Mouse (Mus musculus) WW6 (cell line): ENCODE data around the gene Fam240a.

Experiments
- DNase-seq: peaks from one replicate; pipeline ENCODE4 v3.0.0-alpha.2; 2013; ENCODE audit warnings: low read depth, low spot score

The Fam240a gene

DNA sequence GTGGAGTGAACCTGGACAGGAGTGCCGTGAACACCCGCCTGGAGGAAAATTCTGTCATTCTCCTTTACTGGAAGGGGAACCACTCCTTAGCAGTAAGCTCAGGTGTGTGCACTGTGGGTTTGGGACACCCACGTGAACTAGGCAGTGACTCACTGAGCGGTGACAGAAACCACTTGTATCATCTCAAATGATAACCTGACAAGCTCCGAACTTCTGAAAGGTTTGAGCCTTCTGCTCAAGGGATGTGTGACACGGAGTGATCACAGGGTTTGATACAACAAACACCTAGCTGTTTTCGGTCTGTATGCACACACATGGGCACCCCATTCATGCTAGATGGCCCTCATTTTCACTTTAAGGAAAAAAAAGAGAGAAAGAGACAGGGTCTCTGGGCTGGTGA lies at the start of gene Fam240a:
Fam240a (minus strand) TSS at position 76 of the 400 bp plus-strand sequence.
- DNase-seq: no peak

GRCm38 (mm10) chr9:110965910-110966231 lies 49.2 kb upstream of the Fam240a start:
- DNase-seq: no peak

GRCm38 (mm10) chr9:110965062-110965909 lies 48.6 kb upstream of the Fam240a start:
- DNase-seq: peak; percentile 53

- no peak for DNase-seq
Measured at GRCm38 (mm10) chr9:110963566-110964115, 47.0 kb upstream of the Fam240a start.

DNA sequence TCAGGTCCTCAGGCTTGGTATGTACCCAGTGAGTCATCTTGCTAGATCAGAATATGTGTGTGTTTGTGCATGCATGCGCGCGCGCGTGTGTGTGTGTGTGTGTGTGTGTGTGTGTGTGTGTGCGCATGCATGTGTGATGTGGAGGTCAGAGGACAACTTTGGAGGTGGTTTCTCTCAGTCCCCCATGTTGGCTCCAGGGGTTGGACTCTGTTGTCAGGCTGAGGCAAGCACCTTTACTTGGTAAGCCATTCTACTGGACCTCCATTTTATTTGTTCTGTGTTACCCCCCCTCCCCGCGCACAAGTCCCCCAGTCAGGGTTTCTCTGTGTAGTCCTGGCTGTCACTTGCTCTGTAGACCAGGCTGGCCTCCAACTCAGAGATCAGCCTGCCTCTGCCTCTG lies 44.7 kb upstream of the Fam240a start:
- no peak for DNase-seq

- DNase-seq: no peak
Measured at GRCm38 (mm10) chr9:110960230-110961149, 43.8 kb upstream of the Fam240a start.

- DNase-seq: no peak
Measured at GRCm38 (mm10) chr9:110959669-110960068, 43.0 kb upstream of the Fam240a start.

- DNase-seq: no peak
Measured at GRCm38 (mm10) chr9:110955962-110956361, 39.3 kb upstream of the Fam240a start.

DNA sequence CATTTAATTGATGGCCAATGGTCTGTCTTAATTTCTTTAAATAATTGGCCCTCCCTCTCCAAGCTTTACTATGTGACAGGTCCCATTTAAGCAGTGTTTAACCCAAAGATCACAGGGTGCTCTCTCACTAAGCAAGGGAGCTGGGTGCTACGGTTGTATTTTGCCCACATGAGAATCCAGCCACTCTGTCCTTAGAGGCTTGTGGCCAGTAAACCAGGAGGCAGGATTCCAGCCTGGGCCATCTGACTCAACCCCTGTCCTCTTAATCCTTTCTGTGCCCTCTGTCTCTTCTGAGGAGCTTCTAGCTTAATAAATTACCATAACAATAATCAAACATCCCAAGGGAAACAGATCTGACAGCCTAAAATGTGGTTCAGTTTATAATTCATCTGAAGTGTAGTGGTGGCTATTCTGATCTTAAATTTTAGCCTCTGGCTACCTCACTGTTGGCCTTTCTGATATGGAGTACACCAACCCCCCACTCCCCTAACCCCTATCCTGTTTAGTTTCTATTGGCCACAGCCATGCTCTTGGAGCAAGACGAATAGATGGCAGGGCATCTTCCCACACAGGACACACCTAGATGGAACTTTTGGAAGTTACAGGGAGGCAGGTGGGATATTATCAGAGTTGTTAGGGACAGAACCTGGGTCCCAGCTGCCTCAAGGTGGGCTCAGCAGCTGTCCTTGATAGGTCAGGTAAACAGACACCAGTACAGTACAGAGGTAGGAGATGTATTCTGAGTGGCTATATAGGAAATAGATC lies 38.2 kb upstream of the Fam240a start:
- no peak for DNase-seq

DNA sequence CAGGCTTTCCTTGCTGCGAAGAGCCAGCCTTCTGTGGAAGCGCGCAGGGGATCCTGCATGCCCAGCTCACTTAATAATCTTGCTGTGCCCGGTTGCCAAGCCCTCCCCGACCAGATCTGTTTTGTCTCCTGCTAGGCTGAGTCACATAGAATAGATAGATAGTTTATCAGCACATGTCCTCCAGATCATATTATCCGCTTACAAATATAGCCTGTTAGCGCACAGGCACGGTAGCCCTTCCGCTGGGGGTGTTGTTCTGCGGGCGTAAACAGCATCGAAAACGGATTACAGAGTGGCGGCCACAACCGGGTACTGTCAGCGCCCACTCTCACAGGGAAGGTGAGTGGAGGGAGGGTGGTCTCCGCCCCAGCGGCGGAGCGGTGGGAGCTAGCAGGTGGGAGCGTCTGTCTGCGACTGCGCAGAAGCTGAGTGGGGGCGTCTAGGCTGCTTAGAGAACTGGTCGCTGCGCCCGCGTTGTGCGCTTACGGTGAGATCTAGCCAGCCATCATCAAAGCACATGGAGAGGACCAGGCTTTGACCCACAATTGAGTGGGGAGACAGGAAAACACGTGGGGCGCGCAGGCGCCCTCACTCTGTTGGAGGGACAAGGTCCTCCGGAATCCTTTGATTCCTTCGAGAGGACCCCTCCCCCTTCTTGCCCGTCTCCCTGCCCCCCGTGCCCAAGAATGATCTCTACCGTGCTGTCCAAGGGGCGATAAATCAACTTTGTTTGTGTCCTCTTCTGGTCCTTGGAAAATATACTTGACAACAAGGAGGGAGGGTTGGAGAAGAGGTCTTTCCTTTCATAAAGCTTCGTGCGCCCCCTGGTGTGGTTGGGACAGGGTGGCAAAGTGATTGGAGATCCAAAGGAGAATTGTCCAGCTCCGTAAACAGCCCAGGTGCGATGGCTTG lies 37.1 kb upstream of the Fam240a start:
- DNase-seq: no peak

GRCm38 (mm10) chr9:110952931-110953549 lies 36.4 kb upstream of the Fam240a start:
- DNase-seq: no peak

GRCm38 (mm10) chr9:110952398-110952797 lies 35.7 kb upstream of the Fam240a start:
- DNase-seq: no peak

DNA sequence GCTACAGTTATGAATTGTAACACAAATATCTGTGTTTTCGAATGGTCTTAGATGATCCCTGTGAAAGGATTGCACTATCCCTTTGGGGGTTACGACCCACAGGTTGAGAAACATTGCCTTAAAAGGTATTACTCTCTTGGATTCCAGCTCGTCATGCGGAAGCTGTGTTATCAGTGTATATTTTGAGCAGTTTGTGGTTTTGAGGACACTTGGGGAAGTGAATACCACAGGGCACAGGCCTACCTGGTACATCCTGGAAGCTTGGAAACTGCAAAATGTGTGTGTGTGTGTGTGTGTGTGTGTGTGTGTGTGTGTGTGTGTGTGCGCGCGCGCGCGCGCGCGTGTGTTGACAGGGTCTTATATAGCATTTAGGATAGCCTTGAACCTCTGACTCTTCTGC lies 35.2 kb upstream of the Fam240a start:
- DNase-seq: no peak

DNA sequence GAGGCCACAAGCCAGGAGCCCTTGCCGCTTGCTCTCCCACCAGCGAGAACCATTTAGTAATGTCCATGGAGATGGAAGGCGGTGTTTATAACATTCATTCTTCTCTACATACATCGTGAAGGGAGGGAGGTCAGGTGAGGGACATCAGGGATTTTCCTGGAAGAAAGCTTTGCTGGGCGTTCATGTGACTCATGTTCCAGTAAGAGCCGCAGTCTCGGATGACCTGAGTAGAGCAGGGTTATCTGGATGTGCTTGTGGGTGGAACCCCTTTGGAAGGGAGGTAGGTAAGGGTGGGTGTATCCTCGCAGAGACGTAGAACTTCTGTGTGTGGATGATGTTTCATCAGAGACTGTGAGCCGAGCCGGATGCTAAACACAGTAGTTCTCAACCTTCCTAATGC lies 34.7 kb upstream of the Fam240a start, which contains the start of gene Lrrc2:
Lrrc2 (plus strand) TSS at position 149 of the 400 bp plus-strand sequence.
- no peak for DNase-seq

DNA sequence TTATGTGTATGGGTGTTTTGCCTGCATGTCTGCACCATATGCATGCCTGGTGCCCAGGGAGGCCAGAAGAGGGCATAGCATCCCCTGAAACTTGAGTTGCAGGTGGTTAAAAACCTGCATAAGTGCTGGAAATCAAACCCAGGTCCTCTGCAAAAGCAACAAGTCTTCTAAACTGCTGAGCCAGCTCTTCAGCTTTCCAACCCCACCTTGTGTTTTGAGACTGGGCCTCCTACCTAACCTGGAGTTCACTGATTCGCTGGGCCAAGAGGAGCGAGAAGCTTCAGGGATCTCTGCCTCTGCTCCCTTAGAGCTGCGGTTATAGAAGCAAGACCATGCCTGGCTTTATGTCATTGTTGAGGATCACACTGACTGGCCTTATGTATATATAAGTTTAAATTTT lies 33.4 kb upstream of the Fam240a start:
- no peak for DNase-seq

GRCm38 (mm10) chr9:110948813-110949310 lies 32.2 kb upstream of the Fam240a start:
- DNase-seq: no peak

DNA sequence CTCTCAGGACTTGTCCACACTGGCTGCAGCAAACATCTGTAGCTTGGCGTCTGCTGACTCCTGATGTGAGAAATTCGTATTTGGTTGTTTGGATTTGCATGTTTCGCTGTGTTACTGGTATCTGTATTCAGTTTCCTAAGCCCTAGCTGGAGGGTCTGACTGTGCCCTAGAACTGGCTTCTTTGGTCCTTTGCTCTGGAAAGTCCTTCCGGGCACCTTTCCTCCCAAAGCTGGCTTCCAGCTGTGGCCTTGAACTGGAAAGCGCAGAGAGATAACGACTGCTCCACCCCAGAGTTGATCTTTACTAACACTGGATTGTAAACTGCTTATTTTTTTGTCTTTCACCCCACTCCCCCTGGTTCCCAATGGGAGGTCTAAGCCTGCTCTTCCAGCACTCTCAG lies 31.2 kb upstream of the Fam240a start:
- DNase-seq: peak; percentile 55

DNA sequence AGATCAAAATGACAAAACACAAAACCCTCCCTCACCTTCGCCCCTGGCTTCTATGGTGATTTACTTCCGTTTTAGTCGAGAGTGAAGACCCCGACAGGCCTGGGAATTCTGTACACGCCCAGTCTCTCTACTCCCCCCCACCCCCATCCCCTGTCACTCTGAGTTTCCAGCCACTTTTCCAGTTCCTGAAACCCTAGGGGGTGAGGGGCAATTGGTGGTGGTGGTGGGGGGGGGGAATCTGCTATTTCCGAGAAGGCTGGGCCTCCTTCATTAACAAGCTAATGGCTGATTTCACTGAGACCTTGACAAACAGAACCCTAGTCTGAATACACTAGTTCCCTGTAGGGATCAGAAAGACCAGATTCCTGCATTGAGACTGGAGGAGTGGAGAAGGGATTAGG lies 30.6 kb upstream of the Fam240a start:
- DNase-seq: peak; percentile 83

DNA sequence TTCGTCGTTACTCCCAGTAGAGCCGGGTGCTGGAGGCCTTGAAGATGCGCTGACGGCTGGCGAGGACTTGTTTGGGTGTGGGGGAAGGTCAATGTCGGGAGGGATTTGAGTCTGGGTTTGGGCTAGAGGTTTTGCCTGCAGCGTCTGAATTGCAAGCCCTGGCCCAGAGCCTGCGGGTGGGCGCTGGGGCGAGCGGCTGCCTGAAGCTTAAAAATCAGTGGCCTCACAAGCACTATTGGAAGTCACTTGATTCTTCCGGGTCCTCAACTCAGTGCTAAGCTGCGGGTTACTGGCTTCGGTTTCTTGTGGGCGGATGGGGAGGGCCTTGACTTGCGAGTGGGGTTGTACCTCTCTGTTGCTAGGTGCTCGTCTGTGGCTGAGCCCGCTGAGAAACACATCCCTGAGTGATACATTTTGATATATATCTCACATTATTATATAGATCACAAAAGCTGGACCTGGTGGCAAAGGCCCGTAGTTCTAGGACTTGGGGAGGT lies 29.9 kb upstream of the Fam240a start:
- DNase-seq: no peak

GRCm38 (mm10) chr9:110945926-110946325 lies 29.3 kb upstream of the Fam240a start, which contains the start of gene Tdgf1:
Tdgf1 (minus strand) TSS chr9:110946158.
- peak; percentile 54 for DNase-seq
